Mouse (Mus musculus) erythroblast, embryonic 14.5 days (primary cell): ENCODE data around the gene Prrg1.

Source experiments
- GATA1 ChIP-seq: IDR thresholded peaks from 2 replicates; pipeline ENCODE4 v1.6.1; 2012; ENCODE audit warnings: low read length, inconsistent platforms, mixed read lengths
- TAL1 ChIP-seq: IDR thresholded peaks from 3 replicates; pipeline ENCODE4 v1.6.1; 2012; ENCODE audit warnings: low read length, inconsistent platforms, mixed read lengths

DNA sequence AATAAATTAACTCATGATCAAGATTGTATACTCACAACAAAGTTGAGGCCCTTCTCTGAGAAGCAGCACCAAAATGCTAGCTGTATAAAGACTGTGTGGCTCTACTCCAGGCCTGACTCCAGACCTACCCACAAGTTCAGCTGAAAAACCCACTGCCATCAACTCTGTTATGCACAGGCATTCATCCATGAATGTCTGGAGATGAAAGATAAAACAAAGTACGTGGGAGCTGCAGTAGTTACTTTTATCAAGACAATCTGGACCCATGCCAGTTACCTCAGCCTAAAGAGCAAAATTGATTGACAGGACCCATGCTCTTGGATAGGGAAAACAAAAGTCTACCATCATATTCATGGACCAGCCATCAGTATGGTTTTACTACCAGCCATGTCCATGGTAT is 31.0 kb downstream of the Prrg1 start:
- TF ChIP-seq TAL1 (no peak), GATA1 (no peak)
